Mouse (Mus musculus) brain, adult 2 months (tissue): ENCODE results near the gene Cp.
"Not testable (repeated sequence)": the region's sequence is repeated elsewhere in the genome, so short reads cannot be mapped to it uniquely, and the experiment has no call there.

Experiments
- DNase-seq: peaks from one replicate; pipeline ENCODE4 v3.0.0; 2011; ENCODE audit warnings: low read depth, low spot score

Cp gene

GRCm38 (mm10) chr3:20005611-20006010 lies 48.8 kb downstream of the Cp start:
- DNase-seq: peak; percentile 73

- no peak for DNase-seq
Observed at GRCm38 (mm10) chr3:20007275-20007674, 50.4 kb downstream of the Cp start.

GRCm38 (mm10) chr3:20007759-20008158 lies 50.9 kb downstream of the Cp start:
- no peak for DNase-seq

- DNase-seq: no peak
Observed at GRCm38 (mm10) chr3:20010464-20010863, 53.6 kb downstream of the Cp start.

- not testable (repeated sequence) for DNase-seq
Observed at GRCm38 (mm10) chr3:20010905-20011304, 54.1 kb downstream of the Cp start.

GRCm38 (mm10) chr3:20014454-20014853 lies 57.6 kb downstream of the Cp start:
- no peak for DNase-seq

GRCm38 (mm10) chr3:20018076-20018475 lies 61.2 kb downstream of the Cp start:
- DNase-seq: no peak

GRCm38 (mm10) chr3:20023832-20024231 lies 67.0 kb downstream of the Cp start:
- no peak for DNase-seq

GRCm38 (mm10) chr3:20026481-20026880 lies 69.6 kb downstream of the Cp start:
- DNase-seq: no peak

- DNase-seq: peak; percentile 60
Observed at GRCm38 (mm10) chr3:20026996-20027689, 70.3 kb downstream of the Cp start.

GRCm38 (mm10) chr3:20027788-20028187 lies 70.9 kb downstream of the Cp start:
- DNase-seq: no peak

- DNase-seq: no peak
Observed at GRCm38 (mm10) chr3:20028640-20029039, 71.8 kb downstream of the Cp start.

GRCm38 (mm10) chr3:20030807-20031206 lies 74.0 kb downstream of the Cp start:
- no peak for DNase-seq

GRCm38 (mm10) chr3:20033761-20034718 lies 77.2 kb downstream of the Cp start:
- no peak for DNase-seq

- DNase-seq: peak; percentile 96
Observed at GRCm38 (mm10) chr3:20034719-20035404, 78.0 kb downstream of the Cp start, which contains the start of gene Hps3. Gene Hps3 (minus strand): TSS chr3:20035315.

- no peak for DNase-seq
Observed at GRCm38 (mm10) chr3:20036069-20036468, 79.2 kb downstream of the Cp start.

- not testable (repeated sequence) for DNase-seq
Observed at GRCm38 (mm10) chr3:20041461-20041860, 84.6 kb downstream of the Cp start.

- DNase-seq: not testable (repeated sequence)
Observed at GRCm38 (mm10) chr3:20044736-20045135, 87.9 kb downstream of the Cp start.

GRCm38 (mm10) chr3:20057306-20058196 lies 100.7 kb downstream of the Cp start, which contains the start of gene Hltf:
Gene Hltf (plus strand): TSS chr3:20057811.
- peak; percentile 98 for DNase-seq

GRCm38 (mm10) chr3:20058197-20058541 lies 101.3 kb downstream of the Cp start:
- peak; percentile 61 for DNase-seq
